In the genomic region with DNA sequence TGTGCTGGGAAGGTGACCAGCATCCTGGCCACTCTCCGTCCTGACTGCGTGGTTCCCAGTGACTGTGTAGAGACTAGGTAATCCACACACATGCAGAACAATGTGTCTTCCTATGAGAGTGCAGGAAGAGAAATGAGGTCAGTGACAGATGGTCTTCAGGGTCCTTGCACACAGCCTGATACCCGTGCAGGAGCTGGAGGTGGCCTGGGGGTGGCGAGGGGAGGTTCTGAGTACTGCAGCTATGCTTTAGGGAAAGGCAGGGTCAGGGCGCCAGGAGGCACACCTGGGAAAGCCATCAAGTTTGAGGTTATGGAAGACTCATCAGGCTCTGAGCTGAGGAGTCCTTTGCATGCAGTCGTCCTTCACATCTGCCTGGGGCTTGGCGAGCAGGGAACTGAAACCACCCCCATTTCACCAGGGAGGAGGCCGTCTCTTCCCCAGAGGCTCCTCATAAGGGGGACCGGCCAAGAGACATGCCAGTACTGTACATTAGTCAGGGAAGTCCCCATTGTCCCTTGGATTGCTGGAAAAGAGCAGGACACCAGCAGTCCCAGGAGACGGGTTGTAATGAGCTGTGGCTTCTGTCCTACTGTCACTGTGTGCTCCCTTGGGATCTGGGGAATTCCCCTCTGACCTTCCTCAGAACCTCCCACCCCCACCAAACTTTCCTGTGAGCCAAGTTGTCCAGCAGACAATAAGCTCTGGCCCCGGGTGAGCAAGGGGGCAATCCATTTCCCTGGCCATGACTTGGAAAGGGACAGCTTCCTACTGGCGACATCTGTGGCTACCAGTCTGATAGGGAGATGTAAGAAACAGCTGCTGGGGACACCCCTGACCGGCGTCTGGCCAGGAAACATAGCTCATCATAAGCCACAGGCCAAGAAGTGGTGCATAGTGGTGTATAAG, we compare ENCODE assay signal across 8 mouse cellular contexts. TPM values are rescaled to one million over a fixed set of nuclear protein-coding genes. Genes with fewer than 3 reads are reported as not detected.
DNase-seq lines count a peak whose midpoint lies in the region.

No protein-coding gene starts in this region.

- peak; percentile 63 to 80 for DNase-seq in adrenal gland, adult (ENCODE audit: inconsistent age in 2 of 2, low spot score in 1 of 2)
- DNase-seq in adrenal gland, adult 8-10 months = no peak
- peak; percentile 79 for DNase-seq in A20 (ENCODE audit: low read depth, low spot score)
- peak; percentile 73 to 88 for DNase-seq in heart, adult 18-20 months
- DNase-seq in kidney, postnatal 10 days = peak; percentile 79
- DNase-seq in spleen, postnatal 10 days (ENCODE audit: low spot score in 2 of 2) = peak; percentile 17 to 50
- DNase-seq in thymus, postnatal 25 days = no peak
- DNase-seq in cerebellum, postnatal 4 days (ENCODE audit: low spot score in 2 of 2) = no peak

RNA-seq across cellular contexts. Expression of gene Samd4b, which starts 4.5 kb away (rescaled TPM):
- total RNA-seq in adrenal gland, adult 8-10 months (2022) = 10 to 100 TPM; 62.4 to 83.9 (median 73.4) TPM
- 10 to 100 TPM; 19.6 to 22.1 TPM for total RNA-seq in heart, adult 18-20 months (2021)

RNA-seq across cellular contexts. Expression of gene Pak4, which starts 4.5 kb away (rescaled TPM):
- total RNA-seq in adrenal gland, adult 8-10 months (2022) = 10 to 100 TPM; 28.5 to 37.2 (median 34.0) TPM
- total RNA-seq in heart, adult 18-20 months (2021) = 1 to 10 TPM; 8.8 to 9.9 TPM

RNA-seq across cellular contexts. Expression of gene Acp7, which starts 37.7 kb away (rescaled TPM):
- not detected for total RNA-seq in adrenal gland, adult 8-10 months (2022)
- not detected for total RNA-seq in heart, adult 18-20 months (2021)

RNA-seq across cellular contexts. Expression of gene Nccrp1, which starts 46.4 kb away (rescaled TPM):
- total RNA-seq in adrenal gland, adult 8-10 months (2022) = not detected
- not detected for total RNA-seq in heart, adult 18-20 months (2021)

RNA-seq across cellular contexts. Expression of gene Sycn, which starts 52.8 kb away (rescaled TPM):
- not detected for total RNA-seq in adrenal gland, adult 8-10 months (2022)
- total RNA-seq in heart, adult 18-20 months (2021) = not detected

Comparison
In these comparisons a context has a peak if more than half of its experiments do, and no peak if none do; other contexts are left out.
1. DNase-seq: peak in adrenal gland, adult (2 of 2), A20 (single experiment), heart, adult 18-20 months (2 of 2), kidney, postnatal 10 days (single experiment) and spleen, postnatal 10 days (2 of 2); none in adrenal gland, adult 8-10 months (single experiment), thymus, postnatal 25 days (single experiment) and cerebellum, postnatal 4 days (0 of 2).